ENCODE assay signal across 27 mouse cellular contexts in genomic region chr13:75852027-75852426, GRCm38 (mm10).
"Had no signal": no experiment of that assay in that cellular context is flagged by ENCODE, and none has a peak within 500 bp of the region (broad histone marks: within the 10 kb centered on the region; RNA-seq: fewer than 3 reads in every experiment).

No protein-coding gene starts in this region.

- H3K27ac ChIP-seq: gastrocnemius, adult 2 months; heart, adult 2 months; heart, embryonic 13.5 days; heart, embryonic 15.5 days; hindbrain, embryonic 13.5 days; hindbrain, embryonic 15.5 days; hindbrain, postnatal 0 days; kidney, embryonic 15.5 days; kidney, postnatal 0 days; limb, embryonic 13.5 days; limb, embryonic 15.5 days; liver, embryonic 12.5 days; liver, embryonic 14.5 days had no signal

- H3K27me3 ChIP-seq: heart, embryonic 13.5 days; heart, embryonic 15.5 days; hindbrain, embryonic 13.5 days; hindbrain, embryonic 15.5 days; kidney, embryonic 15.5 days; limb, embryonic 13.5 days; limb, embryonic 15.5 days; liver, embryonic 12.5 days had no signal

- ATAC-seq: hindbrain, postnatal 0 days; intestine, embryonic 16.5 days; liver, embryonic 12.5 days had no signal

- H3K9ac ChIP-seq: heart, embryonic 13.5 days; heart, embryonic 15.5 days; hindbrain, embryonic 13.5 days; hindbrain, embryonic 15.5 days; kidney, embryonic 15.5 days; limb, embryonic 13.5 days; limb, embryonic 15.5 days; liver, embryonic 12.5 days; liver, embryonic 14.5 days had no signal

- H3K4me2 ChIP-seq: heart, embryonic 11.5 days; heart, embryonic 13.5 days; heart, embryonic 15.5 days; hindbrain, embryonic 13.5 days; hindbrain, embryonic 15.5 days; kidney, embryonic 15.5 days; limb, embryonic 13.5 days; limb, embryonic 15.5 days; liver, embryonic 12.5 days had no signal

- H3K4me3 ChIP-seq: gastrocnemius, adult 2 months; heart, adult 2 months; heart, embryonic 13.5 days; heart, embryonic 15.5 days; hindbrain, embryonic 13.5 days; hindbrain, embryonic 15.5 days; kidney, embryonic 15.5 days; limb, embryonic 13.5 days; limb, embryonic 15.5 days; liver, embryonic 12.5 days had no signal

- DNase-seq: gastrocnemius, adult 2 months; gastrocnemius, postnatal 14 days; gastrocnemius, postnatal 36 days; heart, adult 2 months; heart, postnatal 14 days; heart, postnatal 36 days; kidney, adult 11 months; kidney, adult 2 months; kidney, adult 9 months; kidney, postnatal 14 days; kidney, postnatal 36 days; layer of hippocampus, adult 9-11 months; layer of hippocampus, postnatal 36 days; left cerebral cortex, postnatal 4 days had no signal

- H3K4me1 ChIP-seq: heart, embryonic 13.5 days; heart, embryonic 15.5 days; hindbrain, embryonic 13.5 days; kidney, embryonic 15.5 days; limb, embryonic 13.5 days; limb, embryonic 15.5 days had no signal

- H3K9me3 ChIP-seq: heart, embryonic 15.5 days; hindbrain, embryonic 13.5 days; hindbrain, embryonic 15.5 days; kidney, embryonic 15.5 days; limb, embryonic 15.5 days; liver, embryonic 12.5 days had no signal
